Mouse (Mus musculus): ENCODE data around the gene Oscar. TPM values are rescaled to one million over a fixed set of nuclear protein-coding genes. Genes with fewer than 3 reads are reported as not detected.

Gene Oscar
- polyA plus RNA-seq (2015; fragmentation: Illumina TruSeq; extraction: RNeasy Lipid Tissue Mini Kit (QIAGEN cat#74804); ENCODE audit: insufficient read depth, low replicate concordance): not detected

GRCm38 (mm10) chr7:3616057-3616388 is at the start of gene Oscar:
Oscar (minus strand) TSS chr7:3616157.

GRCm38 (mm10) chr7:3665215-3666114 is 49.5 kb upstream of the Oscar start, which contains the start of gene Leng1:
Leng1 (minus strand) TSS chr7:3665840.

DNA sequence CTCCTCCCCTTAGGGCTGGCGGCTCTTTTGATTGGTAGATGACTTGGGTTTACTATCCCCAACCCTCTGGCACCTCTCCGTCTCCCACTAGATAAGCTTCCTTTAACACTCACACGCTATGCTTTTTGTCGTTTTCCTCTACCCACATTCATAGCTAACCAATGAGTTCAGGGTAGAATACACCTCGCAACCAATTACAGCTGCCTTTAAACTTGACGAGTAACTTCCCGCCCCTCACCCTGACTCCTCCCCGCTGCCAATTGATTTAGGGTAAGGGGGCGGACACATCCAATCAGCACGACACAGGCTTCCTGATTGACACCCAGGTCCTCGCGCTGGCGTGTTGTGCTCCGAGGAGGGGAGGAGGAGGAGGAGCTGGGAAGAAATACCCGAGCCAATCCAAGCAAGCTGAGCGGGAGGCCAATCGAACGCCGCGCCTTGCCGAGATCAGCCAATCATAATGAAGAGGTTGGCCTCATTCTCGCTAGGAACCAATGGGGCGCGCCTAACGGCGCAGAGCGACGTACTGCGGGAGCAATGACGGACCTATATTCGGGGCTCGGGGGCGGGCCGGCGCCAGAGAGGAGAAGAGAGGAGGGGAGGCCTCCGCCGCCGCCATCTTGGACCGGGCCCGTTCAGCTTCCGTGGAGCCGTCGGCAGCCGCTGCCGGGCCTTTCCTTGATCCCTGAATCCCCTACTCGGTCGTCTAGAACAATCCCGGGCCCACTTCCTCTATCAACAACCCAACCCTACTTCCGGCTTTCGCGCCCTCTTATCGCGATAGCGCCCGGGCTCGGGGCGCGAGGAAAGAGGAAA is 28.9 kb upstream of the Oscar start, which contains the start of gene Cnot3:
Cnot3 (plus strand) TSS at position 597 of the 816 bp plus-strand sequence.

DNA sequence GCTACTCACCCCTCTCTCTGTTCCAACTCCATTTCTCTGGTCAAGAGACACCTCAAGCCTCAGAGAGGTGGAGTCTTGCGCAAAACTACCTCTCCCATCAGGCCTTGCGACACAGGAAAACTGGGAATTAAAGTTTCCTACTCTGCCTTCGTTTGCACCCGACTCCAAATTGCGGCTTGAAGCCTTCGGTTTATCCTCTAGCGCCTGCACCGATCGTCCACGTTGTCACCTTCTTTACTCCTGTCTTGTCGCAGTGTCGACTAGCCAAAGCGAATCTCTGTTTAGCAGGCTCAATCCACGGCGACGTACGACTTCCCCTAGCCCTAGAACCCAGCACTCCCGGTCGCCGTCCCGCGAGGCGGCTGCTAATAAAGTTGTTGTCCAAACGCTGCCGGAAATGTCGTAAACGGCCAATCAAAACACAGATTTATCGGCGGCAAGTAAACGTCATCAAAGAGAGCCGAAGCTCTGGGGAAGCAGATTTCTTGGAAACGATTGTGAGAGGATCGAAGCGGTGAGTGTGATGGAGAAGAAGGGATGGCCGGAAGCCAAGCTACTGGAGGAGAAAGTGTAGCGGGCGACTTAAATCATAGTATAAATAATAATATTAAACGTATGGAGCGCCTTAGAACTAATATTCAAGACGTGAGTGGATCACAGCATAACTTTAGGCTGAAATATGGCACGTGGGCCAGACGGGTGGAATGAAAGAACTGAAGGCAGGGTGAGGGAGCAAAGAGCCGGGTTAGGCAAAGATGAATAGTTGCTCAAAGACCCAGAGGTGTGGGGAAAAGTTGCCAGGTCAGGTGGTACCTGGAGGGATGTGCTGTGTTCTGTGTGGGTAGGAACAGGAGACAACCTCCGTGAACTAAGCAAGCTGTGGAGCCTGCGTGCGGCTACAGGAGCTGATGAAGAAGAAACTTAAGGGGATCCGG is 13.9 kb upstream of the Oscar start, which contains the start of the genes Tfpt and Prpf31:
Tfpt (minus strand) TSS at position 387 of the 935 bp plus-strand sequence.
Prpf31 (plus strand) TSS at position 443 of the 935 bp plus-strand sequence.

GRCm38 (mm10) chr7:3617242-3617995 is 1.5 kb upstream of the Oscar start, which contains the start of gene Ndufa3:
Ndufa3 (plus strand) TSS chr7:3617373.

Other genes with a start within 250 kb of the Oscar start
- not detected for gene Cacng8, start 225.5 kb downstream of the Oscar start, polyA plus RNA-seq (2015; fragmentation: Illumina TruSeq; extraction: RNeasy Lipid Tissue Mini Kit (QIAGEN cat#74804); ENCODE audit: insufficient read depth, low replicate concordance)
- not detected for gene Cacng6, start 192.0 kb downstream of the Oscar start, polyA plus RNA-seq (2015; fragmentation: Illumina TruSeq; extraction: RNeasy Lipid Tissue Mini Kit (QIAGEN cat#74804); ENCODE audit: insufficient read depth, low replicate concordance)
- 1.7 TPM for gene Tarm1, start 113.5 kb downstream of the Oscar start, polyA plus RNA-seq (2015; fragmentation: Illumina TruSeq; extraction: RNeasy Lipid Tissue Mini Kit (QIAGEN cat#74804); ENCODE audit: insufficient read depth, low replicate concordance)
- 196 TPM for gene Ndufa3, start 1.2 kb upstream of the Oscar start, polyA plus RNA-seq (2015; fragmentation: Illumina TruSeq; extraction: RNeasy Lipid Tissue Mini Kit (QIAGEN cat#74804); ENCODE audit: insufficient read depth, low replicate concordance)
- gene Tfpt, start 13.8 kb upstream of the Oscar start, polyA plus RNA-seq (2015; fragmentation: Illumina TruSeq; extraction: RNeasy Lipid Tissue Mini Kit (QIAGEN cat#74804); ENCODE audit: insufficient read depth, low replicate concordance): 14.9 TPM
- gene Prpf31, start 13.8 kb upstream of the Oscar start, polyA plus RNA-seq (2015; fragmentation: Illumina TruSeq; extraction: RNeasy Lipid Tissue Mini Kit (QIAGEN cat#74804); ENCODE audit: insufficient read depth, low replicate concordance): 53.4 TPM
- gene Cnot3, start 29.1 kb upstream of the Oscar start, polyA plus RNA-seq (2015; fragmentation: Illumina TruSeq; extraction: RNeasy Lipid Tissue Mini Kit (QIAGEN cat#74804); ENCODE audit: insufficient read depth, low replicate concordance): 58.3 TPM
- 7.1 TPM for gene Leng1, start 49.7 kb upstream of the Oscar start, polyA plus RNA-seq (2015; fragmentation: Illumina TruSeq; extraction: RNeasy Lipid Tissue Mini Kit (QIAGEN cat#74804); ENCODE audit: insufficient read depth, low replicate concordance)
- 16.0 TPM for gene Tmc4, start 61.4 kb upstream of the Oscar start, polyA plus RNA-seq (2015; fragmentation: Illumina TruSeq; extraction: RNeasy Lipid Tissue Mini Kit (QIAGEN cat#74804); ENCODE audit: insufficient read depth, low replicate concordance)
- 8.9 TPM for gene Tsen34, start 76.7 kb upstream of the Oscar start, polyA plus RNA-seq (2015; fragmentation: Illumina TruSeq; extraction: RNeasy Lipid Tissue Mini Kit (QIAGEN cat#74804); ENCODE audit: insufficient read depth, low replicate concordance)
- gene Mboat7, start 77.4 kb upstream of the Oscar start, polyA plus RNA-seq (2015; fragmentation: Illumina TruSeq; extraction: RNeasy Lipid Tissue Mini Kit (QIAGEN cat#74804); ENCODE audit: insufficient read depth, low replicate concordance): 44.1 TPM
- gene Rps9, start 87.8 kb upstream of the Oscar start, polyA plus RNA-seq (2015; fragmentation: Illumina TruSeq; extraction: RNeasy Lipid Tissue Mini Kit (QIAGEN cat#74804); ENCODE audit: insufficient read depth, low replicate concordance): 949 TPM
- gene Pirb, start 104.2 kb upstream of the Oscar start, polyA plus RNA-seq (2015; fragmentation: Illumina TruSeq; extraction: RNeasy Lipid Tissue Mini Kit (QIAGEN cat#74804); ENCODE audit: insufficient read depth, low replicate concordance): 136 TPM
- gene Gm15448, start 209.5 kb upstream of the Oscar start, polyA plus RNA-seq (2015; fragmentation: Illumina TruSeq; extraction: RNeasy Lipid Tissue Mini Kit (QIAGEN cat#74804); ENCODE audit: insufficient read depth, low replicate concordance): 8.1 TPM
- 51.2 TPM for gene Pira2, start 228.9 kb upstream of the Oscar start, polyA plus RNA-seq (2015; fragmentation: Illumina TruSeq; extraction: RNeasy Lipid Tissue Mini Kit (QIAGEN cat#74804); ENCODE audit: insufficient read depth, low replicate concordance)

All from spleen, adult 10 weeks (tissue).